Mouse (Mus musculus) urinary bladder, postnatal 14 days (tissue): Measurements from ENCODE around the gene Zp3.

Experiments
- DNase-seq: peaks from one replicate; pipeline ENCODE4 v3.0.0; 2021; ENCODE audit warnings: low spot score

Zp3 gene

GRCm38 (mm10) chr5:135962125-135962491, 17.8 kb upstream of the Zp3 start:
- no peak for DNase-seq

- peak; percentile 99 for DNase-seq
Observed at GRCm38 (mm10) chr5:135962492-135963279, 17.2 kb upstream of the Zp3 start.

GRCm38 (mm10) chr5:135963280-135963627, 16.6 kb upstream of the Zp3 start:
- DNase-seq = no peak

DNA sequence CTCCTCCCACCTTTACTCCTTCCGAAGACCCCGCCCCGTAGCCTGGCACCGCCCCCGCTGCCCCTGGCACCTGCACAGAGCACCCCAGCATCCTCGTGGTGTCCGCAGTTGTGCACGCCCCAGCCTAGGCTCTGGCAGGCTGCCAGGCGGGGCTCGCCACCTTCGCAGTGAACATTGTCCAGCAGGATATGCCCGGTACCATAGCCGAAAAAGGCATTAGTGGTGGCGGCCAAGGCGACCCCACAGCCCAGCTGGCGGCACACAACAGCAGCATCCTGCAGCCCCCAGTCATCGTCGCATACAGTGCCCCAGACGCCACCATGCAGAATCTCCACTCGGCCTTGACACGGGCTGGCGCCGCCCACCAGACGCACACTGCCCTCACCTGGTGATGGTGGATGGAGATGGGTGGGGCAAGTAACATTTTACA, 14.4 kb upstream of the Zp3 start:
- DNase-seq = peak; percentile 59

DNA sequence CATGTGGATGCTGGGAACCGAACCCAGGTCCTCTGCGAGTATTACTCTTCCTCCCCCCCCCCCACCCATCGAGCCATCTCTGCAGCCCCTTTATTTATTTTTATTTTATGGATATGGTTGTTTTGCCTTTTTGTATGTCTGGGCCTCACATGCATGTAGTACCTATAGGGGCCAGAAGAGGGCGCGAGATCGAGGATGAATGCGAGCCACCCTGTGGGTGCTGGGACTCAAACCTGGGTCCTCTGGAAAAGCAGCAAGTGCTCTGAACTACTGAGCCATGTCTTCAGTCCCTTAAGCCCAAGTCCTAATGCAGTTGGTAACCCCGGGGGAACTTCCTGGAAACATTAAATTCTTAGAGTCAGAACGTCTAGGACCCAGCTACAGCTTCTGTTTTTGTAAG, 13.0 kb upstream of the Zp3 start:
- no peak for DNase-seq

DNA sequence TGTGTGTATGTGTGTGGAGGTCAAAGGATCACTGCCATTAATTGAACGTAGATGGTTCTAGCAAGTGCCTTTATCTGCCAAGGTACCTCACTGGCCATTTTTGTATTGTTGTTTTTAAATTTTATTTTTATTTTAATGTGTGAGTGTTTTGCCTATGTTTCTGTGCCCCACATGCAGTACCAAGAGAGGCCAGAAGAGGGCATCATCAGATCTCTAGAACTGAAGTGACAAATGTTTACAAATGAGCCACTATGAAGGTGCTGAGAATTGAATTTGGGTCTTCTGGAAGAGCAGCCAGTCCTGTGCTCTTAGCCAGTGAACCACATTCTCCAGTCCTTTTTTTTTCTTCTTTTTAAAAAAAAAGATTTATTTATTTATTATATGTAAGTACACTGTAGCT, 11.1 kb upstream of the Zp3 start:
- DNase-seq = peak; percentile 48

- no peak for DNase-seq
Observed at GRCm38 (mm10) chr5:135970247-135970646, 9.7 kb upstream of the Zp3 start.

DNA sequence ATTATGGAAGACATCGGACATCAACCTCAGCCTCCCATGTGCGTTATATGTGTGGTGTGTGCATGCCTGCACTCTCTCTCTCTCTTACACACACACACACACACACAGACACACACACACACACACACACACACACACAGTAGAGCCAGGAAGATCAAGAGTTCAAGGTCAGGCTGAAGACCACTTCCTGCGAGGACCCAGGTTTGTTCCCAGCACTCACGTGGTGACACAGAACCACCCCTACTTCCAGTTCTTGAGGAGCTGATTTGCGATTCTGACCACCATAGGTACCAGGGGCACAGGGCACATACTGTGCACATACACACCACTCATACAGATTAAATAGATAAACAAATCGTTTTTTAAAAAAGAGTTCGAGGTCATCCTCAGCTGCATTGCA, 8.0 kb upstream of the Zp3 start:
- DNase-seq = no peak

GRCm38 (mm10) chr5:135974365-135974764, 5.5 kb upstream of the Zp3 start, which contains the start of gene Ssc4d:
Gene Ssc4d, minus strand, starts transcription at chr5:135974531.
- no peak for DNase-seq

DNA sequence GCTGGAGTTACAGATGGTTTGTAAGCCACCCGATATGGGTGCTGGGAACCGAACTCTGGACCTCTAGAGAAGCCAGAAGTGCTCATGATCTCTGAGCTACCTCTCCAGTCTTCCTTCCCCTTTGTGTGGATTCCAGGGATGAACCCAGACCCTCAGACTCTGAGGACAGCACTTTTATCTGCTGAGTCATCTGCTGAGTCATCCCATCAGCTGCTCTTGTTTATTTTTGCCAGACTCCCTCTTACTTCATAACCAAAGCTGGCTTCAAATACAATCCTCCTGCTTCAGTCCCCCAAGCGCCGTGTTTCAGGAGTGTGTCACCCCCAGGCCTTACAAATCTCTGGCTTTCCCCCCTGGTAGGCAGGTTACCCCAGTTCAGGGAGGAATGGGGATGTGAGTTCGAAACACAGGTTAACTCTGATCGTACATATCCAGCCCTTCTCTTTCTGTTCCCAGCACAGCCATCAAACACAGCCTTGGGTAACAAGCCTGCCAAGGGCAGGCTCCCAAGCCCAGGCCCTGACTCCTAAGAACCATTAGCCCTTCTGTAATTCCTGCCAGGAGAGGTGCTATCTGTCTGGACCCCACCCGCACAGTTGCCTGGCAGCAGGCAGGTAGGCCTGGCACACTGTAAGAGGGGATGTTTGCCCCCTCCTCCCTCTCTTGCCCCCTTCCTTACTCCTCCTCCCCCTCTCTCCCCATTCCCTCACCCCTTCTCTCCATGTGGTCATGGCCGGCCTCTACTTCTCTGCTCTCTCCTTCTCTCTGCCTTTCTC, 3.8 kb upstream of the Zp3 start:
- no peak for DNase-seq

DNA sequence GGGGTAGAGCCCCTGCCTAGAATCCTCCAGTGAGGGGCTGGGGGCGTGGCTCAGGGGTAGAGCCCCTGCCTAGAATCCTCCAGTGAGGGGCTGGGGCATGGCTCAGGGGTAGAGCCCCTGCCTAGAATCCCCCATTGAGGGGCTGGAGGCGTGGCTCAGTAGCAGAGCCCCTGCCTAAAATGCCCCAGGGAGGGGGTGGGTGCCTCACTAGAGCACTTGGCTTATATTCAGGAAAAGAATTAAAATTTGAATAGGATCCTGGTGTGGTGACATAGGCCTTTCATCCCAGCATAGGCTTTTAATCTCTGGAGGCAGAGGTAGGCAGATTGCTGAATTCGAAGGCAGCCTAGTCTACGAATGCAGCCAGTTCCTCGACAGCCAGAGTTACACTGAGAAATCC, 518 bp upstream of the Zp3 start:
- DNase-seq = no peak

DNA sequence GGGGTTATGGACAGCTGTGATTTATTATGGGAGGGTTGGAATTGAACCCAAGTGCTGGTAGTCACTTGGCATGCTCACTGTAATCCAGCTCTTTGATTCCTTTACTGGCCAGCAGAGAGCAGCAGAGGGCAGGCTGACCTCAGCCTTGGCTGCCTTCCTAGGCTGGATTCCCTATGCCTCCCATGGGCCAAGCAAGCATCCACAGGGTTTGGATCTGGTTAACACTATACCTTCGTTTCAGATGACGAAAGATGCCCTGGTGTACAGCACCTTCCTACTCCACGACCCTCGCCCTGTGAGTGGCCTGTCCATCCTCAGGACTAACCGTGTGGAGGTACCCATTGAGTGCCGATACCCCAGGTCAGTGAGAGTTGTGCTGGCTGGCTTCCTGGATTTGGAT, 2.5 kb downstream of the Zp3 start:
- DNase-seq = peak; percentile 64

DNA sequence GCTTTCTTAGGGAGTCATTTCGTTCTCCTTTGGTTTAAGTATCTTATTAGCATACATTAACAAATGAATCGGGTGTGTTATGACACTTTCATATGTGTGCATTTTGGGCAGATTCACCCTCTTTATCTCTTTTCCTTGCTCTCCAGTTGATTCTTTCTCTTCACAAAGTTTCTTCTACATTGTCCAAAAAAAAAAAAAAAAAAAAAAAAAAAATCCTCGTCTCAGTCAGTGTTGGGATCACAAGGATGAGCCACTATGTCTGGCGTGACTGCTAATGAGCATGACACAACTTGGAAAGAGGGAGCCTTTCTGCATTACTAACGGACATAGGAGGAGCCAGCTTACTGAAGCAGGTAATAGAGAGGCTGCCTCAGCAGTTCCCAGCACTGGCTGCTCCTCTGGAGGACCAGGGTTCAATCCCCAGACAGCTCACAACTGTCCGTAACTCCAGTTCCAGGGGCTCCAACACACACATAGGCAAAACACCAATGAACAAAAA, 4.7 kb downstream of the Zp3 start:
- no peak for DNase-seq

GRCm38 (mm10) chr5:135987248-135987647, 7.3 kb downstream of the Zp3 start:
- DNase-seq = no peak

- no peak for DNase-seq
Observed at GRCm38 (mm10) chr5:135990601-135991000, 10.7 kb downstream of the Zp3 start.

- DNase-seq = no peak
Observed at GRCm38 (mm10) chr5:135993381-135993965, 13.6 kb downstream of the Zp3 start.

GRCm38 (mm10) chr5:135994335-135994724, 14.4 kb downstream of the Zp3 start:
- no peak for DNase-seq

- DNase-seq = peak; percentile 90
Observed at GRCm38 (mm10) chr5:135994725-135995687, 15.1 kb downstream of the Zp3 start, which contains the start of gene Dtx2. Gene Dtx2, plus strand, starts transcription at chr5:135994800.

DNA sequence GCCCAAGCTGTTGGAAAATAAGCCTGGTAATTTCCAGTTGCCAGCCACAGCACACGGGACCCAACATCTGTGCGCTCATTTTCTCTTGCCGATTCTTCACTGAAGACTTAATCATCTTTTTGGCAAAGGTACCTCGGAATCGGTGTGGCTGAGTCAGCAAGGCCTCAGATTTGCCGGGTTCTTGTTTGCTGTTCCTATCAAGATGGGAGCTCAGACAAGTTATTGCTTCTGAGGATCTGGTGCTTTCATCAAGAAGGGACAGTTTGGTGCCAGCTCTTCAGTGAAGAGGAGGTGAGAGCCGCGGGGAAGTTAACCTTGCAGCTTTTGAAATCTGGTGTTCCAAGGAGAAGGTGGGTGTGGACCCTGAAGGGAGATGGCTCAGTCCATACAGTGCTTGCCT, 16.3 kb downstream of the Zp3 start:
- DNase-seq = no peak

DNA sequence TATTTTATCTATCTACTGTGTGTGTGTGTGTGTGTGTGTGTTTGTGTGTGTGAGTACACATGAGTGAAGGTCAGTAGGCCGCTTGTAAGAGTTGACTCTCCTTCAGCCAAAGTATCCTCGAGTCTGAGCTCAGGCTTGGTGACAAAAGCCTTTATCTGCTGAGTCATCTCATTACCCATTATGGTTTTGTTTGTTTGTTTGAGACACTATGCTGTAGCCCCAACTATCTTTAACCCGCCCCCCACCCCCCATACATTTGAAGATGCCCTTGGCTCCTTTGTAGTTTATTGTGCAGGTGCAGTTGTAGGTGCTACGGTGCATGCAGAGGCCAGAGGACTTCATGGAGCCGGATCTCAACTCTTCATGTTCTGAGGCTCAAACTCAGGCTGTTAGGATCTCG, 21.3 kb downstream of the Zp3 start:
- DNase-seq = no peak

- no peak for DNase-seq
Observed at GRCm38 (mm10) chr5:136002325-136002724, 22.4 kb downstream of the Zp3 start.

GRCm38 (mm10) chr5:136002751-136003151, 22.9 kb downstream of the Zp3 start:
- DNase-seq = no peak
